Mouse (Mus musculus) brain, embryonic 14.5 days (tissue): ENCODE measurements around the gene Ndufa6.

ENCODE experiments used
- CTCF ChIP-seq: fragments of 200-500 bp; IDR thresholded peaks from 2 replicates; pipeline ENCODE4 v1.5.1; 2012; ENCODE audit warnings: inconsistent platforms, mild to moderate bottlenecking, moderate library complexity, borderline replicate concordance; ENCODE audit not compliant: insufficient read depth, insufficient read length; ENCODE audit errors: extremely low read depth
- POLR2A ChIP-seq: fragments of 200-500 bp; IDR thresholded peaks from 2 replicates; pipeline ENCODE4 v1.6.1; 2012; ENCODE audit warnings: mild to moderate bottlenecking, inconsistent platforms, borderline replicate concordance; ENCODE audit not compliant: poor library complexity, insufficient read depth, insufficient read length, severe bottlenecking; ENCODE audit errors: extremely low read depth

- TF ChIP-seq CTCF (no peak), POLR2A (no peak)
These were observed 26.0 kb upstream of the Ndufa6 start, which contains the start of gene Cyp2d22 for GRCm38 (mm10) chr15:82379871-82380713.
